Mouse (Mus musculus) left cerebral cortex, postnatal 10 days (tissue): ENCODE measurements around the gene Actr10. TPM values are rescaled to one million over a fixed set of nuclear protein-coding genes. Genes with fewer than 3 reads are reported as not detected.

ENCODE experiments used
- DNase-seq, 2 experiments: peaks; one replicate each; pipeline ENCODE4 v3.0.0; 2021 to 2022; ENCODE audit warnings: low spot score in 2 of 2, mixed read lengths in 1 of 2; ENCODE audit errors: extremely low spot score in 1 of 2
- intact Hi-C: fragments of 180-260 bp; cut with DNase I; formaldehyde crosslinking; loops from one replicate; pipeline ENCODE4 v1.15.1; 2025
- total RNA-seq, 2 experiments: library from RNA; stranded (reverse); gene quantifications; 2 replicates each; pipeline ENCODE4 v1.2.3; 2021

Gene Actr10
- total RNA-seq, result 100 to 1,000 TPM; 184 to 195 TPM

- peak; percentile 91 to 98 for DNase-seq
- intact Hi-C loops, result no loop called here
Observed at GRCm38 (mm10) chr12:70937571-70938384, at the start of gene Actr10. Gene Actr10, plus strand, starts transcription at chr12:70937857.

DNA sequence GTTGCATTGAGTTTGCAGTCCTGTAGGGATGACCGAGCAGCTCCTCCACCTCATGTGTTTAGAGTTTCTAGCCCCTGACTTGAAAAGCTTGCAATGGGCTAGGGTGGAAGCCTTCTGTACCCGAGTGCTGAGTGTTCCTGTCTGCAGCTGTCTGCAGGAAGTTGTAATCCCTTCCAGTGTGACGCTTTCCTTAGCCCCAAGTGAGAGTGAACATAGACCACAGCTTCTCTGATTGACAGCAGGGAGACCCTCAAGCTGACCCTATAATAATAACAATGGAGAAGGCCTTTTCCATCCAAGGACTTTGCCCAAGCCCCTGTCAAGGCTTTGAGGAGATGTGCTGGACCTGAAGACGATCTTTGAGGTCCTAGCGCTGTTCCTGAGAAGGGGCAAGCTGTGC lies 47.3 kb upstream of the Actr10 start:
- intact Hi-C loops, result no loop called here
- no peak for DNase-seq

- no peak for DNase-seq
- intact Hi-C loops, result no loop called here
Observed at GRCm38 (mm10) chr12:70890874-70891470, 46.7 kb upstream of the Actr10 start.

DNA sequence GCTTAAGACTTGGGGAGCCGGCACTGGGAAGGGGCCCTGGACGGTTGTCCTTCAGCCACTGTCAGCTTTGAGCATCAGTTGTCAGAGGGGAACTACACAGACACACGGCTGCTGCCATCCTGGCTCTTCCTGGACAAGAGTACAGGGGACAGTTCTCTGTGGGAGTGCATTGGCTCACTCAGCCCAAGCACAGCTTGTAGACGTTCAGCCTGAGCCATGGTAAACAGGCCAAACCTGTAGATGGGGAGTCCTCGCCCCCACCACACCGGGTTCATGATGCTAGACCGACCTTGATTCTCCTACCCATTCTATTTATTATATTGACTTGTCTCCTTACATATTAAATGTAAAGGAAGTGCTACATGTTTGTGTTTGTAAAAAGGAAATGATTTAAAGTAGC lies 42.4 kb upstream of the Actr10 start:
- intact Hi-C loops, result no loop called here
- DNase-seq, result no peak

DNA sequence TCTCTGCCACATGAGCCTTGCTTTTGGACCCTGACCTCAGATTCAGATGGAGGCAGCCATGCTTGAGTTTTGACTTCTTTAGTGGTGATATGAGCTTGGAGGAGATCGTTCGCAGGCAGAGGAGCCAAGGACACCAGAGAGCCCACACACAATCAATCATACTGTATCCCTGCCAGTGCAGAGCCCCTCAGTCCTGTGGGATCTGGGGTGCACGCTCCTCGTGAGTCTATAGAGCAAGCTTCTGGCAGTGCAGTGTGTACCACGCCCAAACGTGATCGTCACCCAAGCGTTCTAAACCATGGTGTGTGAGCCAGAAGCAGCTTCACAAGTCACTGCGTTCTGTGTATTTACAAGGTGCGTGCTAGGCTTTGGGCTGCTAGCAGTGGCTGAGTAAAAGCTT lies 41.6 kb upstream of the Actr10 start:
- DNase-seq, result no peak
- intact Hi-C loops, result no loop called here

GRCm38 (mm10) chr12:70897434-70897833 lies 40.2 kb upstream of the Actr10 start:
- no peak for DNase-seq
- intact Hi-C loops, result no loop called here

GRCm38 (mm10) chr12:70898450-70898849 lies 39.2 kb upstream of the Actr10 start:
- DNase-seq, result no peak
- intact Hi-C loops, result no loop called here

DNA sequence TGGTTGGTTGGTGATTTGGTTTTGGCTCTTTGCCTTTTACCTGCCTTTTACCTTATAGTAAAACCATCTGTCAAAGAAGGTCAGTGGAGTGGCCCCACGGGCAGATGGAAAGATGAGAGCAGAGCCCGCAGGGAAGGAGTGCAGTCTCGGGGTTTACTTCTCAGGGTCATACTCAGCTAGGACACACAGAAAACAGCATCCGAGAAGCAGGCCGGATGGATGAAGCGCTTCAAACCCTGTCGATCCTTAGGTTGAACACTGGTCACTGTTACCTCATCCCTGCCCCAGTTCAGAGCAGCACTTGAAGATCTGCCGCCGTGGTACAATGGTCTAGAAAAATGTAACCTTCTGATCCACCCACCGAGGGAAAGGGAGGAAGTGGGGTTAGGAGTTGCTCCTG lies 33.2 kb upstream of the Actr10 start:
- no peak for DNase-seq
- intact Hi-C loops, result loop anchor here (10.0 kb wide), 1 partner anchor 190 kb away; no protein-coding TSS in a partner anchor

DNA sequence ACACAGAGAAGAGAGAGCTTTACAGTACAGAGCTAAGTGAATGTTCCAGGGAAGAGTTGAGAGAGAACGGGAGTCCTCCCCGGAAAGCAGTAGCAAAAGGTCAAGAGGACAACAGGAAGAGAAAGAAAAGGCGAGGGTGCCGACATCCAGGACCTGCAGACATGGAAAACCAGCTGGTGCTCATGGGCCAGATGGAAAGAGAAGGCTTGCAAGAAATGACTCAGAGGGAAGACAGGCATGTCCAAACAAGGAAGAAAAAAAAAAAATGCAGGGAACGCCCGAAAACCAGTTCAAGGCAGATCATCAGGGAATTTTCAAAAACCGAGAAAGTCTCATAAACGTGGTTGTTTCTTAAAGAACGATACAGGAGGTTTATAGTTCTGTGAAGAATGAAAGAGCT lies 30.8 kb upstream of the Actr10 start:
- no peak for DNase-seq
- intact Hi-C loops, result loop anchor here (10.0 kb wide), 1 partner anchor 192 kb away; no protein-coding TSS in a partner anchor

- intact Hi-C loops, result loop anchor here (2.0 to 10.0 kb wide), 2 partner anchors 77 to 193 kb away; no protein-coding TSS in a partner anchor
- no peak for DNase-seq
Observed at GRCm38 (mm10) chr12:70907651-70908050, 30.0 kb upstream of the Actr10 start.

DNA sequence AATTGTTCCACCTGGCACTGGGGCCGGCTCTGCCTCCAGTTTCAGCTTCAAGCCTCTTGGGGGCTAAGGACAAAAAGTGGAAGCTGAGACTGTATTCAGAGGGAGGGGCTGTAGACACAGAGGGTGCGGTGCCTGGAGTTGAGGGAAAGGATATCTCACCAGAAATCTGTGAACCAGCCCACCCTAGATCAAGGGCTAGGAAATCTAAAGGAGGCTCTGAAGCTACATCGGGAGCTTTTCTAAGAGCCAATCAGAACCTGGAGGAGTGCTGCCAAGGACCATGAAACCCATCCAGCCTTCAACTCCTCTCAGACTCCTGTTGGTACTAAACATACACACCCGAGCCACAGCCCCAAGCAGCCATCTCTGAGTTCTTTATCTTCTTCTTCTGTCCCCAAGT lies 29.6 kb upstream of the Actr10 start:
- no peak for DNase-seq
- intact Hi-C loops, result loop anchor here (2.0 to 10.0 kb wide), 2 partner anchors 77 to 193 kb away; no protein-coding TSS in a partner anchor

DNA sequence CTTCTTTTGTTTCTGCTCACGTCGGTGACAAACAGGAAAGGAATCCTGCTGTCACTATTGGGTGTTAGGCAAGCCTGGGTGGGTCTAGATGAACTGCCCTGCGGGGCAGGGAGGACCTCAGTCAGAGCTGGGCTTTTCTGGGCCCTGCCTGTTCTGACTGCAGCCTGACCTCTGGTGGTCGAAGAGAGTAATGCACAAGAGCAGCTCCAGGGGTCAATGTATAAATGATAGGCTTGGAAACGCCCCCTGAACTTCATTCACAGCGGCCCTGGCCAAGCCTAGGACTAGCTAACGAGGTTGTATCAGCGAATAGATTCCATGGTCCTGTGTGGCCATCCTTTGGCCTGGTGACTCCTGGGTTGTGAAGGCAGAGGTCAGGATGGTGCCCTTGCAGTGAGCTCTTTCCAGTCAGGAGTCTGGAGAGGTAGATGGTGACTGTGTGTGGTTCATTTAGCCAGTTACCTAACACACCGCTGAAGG lies 27.4 kb upstream of the Actr10 start:
- intact Hi-C loops, result loop anchor here (1.0 kb wide), 1 partner anchor 415 kb away; no protein-coding TSS in a partner anchor
- peak; percentile 60 to 83 for DNase-seq

DNA sequence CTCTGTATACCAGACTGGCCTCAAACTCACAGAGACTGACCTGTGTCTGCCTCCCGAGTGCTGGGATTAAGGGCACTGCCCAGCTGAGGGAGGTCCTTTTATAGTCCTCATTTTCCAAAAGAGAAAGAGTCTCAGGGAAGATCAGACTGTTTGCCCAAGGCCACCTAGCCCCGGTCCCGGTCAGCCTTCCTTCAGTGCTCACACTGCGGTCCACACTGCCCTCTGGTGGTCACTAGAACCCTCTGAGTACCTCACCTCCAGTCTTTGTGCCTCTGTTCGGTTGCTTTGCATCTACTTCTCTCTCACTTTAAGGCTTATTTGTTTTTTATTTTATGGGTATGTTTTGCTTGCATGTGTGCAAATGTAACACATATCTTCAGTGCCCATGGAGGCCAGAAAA lies 26.6 kb upstream of the Actr10 start:
- intact Hi-C loops, result no loop called here

DNA sequence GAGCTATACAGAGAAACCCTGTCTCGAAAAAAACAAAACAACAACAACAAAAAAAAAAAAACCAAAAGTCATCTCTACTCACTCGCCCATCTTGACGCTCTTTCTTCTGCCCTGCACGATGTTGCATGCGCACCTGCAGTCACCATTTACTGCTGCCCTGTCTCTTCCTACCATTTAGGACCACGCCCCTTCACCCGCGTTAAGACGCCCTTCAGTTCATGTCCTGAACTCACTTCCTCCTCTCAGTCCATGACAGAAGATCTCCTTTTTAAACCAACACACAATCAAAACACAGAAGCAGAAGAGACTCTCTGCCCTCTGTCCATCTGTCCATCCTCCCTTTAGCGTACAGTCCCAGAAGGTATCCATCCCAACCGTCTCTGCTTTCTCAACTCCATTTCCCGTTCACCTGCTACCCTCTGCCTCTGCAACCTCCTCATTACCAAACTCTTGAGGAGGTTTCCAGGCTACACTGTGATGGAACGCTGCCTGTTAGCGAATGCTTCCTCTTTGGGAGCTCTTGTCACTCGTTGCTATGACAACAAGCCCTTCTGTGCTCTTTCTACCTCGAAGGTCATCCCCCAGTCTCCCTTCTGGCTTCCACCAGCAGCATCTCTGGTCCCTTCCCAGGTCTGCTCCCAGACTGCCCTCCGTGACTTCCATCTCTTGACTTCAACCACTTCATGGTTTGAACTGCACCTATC lies 25.8 kb upstream of the Actr10 start:
- intact Hi-C loops, result no loop called here
- DNase-seq, result no peak

More for the DNA sequence above, 26.6 kb upstream of the Actr10 start:
- DNase-seq, result peak; percentile 75 to 87

GRCm38 (mm10) chr12:70913429-70913828 lies 24.2 kb upstream of the Actr10 start:
- DNase-seq, result peak in 1 of 2 experiments; percentile 75
- intact Hi-C loops, result no loop called here

GRCm38 (mm10) chr12:70914387-70914786 lies 23.3 kb upstream of the Actr10 start:
- intact Hi-C loops, result no loop called here
- peak in 1 of 2 experiments; percentile 58 for DNase-seq

DNA sequence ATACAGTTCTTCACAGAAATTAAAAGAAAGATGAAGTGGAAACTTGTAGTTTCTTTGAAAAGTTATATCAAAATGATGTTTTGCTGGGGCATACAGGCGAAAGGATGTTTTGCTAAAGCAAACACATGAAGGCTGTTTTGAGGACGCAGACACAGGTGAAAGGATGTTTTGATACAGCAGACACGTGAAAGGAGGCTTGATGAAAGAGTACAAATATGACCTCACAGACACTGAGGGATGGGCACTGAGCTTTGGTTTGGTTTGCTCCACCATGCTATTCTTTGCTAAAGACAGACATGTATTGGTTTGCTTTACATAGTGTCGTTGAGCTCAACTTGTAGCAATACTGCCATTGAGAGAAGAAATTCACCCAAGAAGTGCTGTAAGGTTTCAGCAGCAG lies 7.9 kb upstream of the Actr10 start:
- intact Hi-C loops, result no loop called here
- no peak for DNase-seq

DNA sequence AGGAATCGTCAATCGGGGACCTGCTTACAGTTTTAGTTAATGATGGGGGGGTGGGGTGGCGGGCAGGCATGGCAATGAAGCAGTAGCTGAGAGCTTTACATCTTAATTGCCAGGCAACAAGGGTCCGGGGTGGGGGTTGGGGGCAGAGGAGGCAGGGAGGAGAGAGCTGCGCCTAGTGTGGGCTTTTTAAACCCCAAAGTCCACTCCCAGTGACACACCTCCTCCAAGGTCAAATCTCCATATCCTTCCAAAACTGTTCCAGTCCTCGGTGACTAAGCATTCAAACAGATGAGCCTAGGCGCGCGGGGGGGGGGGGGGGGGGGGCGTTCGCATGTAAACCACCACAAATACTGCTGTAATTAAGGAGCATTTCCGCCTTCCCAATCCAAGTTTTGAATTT lies 507 bp upstream of the Actr10 start:
- intact Hi-C loops, result no loop called here
- DNase-seq, result peak in 1 of 2 experiments; percentile 58

- DNase-seq, result no peak
- intact Hi-C loops, result no loop called here
Observed at GRCm38 (mm10) chr12:70940806-70941205, 3.1 kb downstream of the Actr10 start.
